In genomic region chr2:26458402-26459124, GRCm38 (mm10) we compare ENCODE assay signal across 8 mouse cellular contexts. TPM values are rescaled to one million over a fixed set of nuclear protein-coding genes. Genes with fewer than 3 reads are reported as not detected.
DNase-seq lines count a peak whose midpoint lies in the region; ATAC-seq and TF ChIP-seq lines count a peak whose summit lies in the region.

No protein-coding gene starts in this region.

- no peak for DNase-seq in layer of hippocampus, adult 2 months (ENCODE audit: low spot score in 2 of 2)
- no peak for DNase-seq in layer of hippocampus, adult 18-20 months (ENCODE audit: low spot score in 2 of 2)
- DNase-seq in embryonic facial prominence, embryonic 10.5 days (ENCODE audit: low spot score): peak; percentile 68
- peak; percentile 82 for DNase-seq in kidney, adult 11 months
- DNase-seq in liver, postnatal 0 days: peak; percentile 77
- DNase-seq in urinary bladder, postnatal 36 days (ENCODE audit: low spot score in 2 of 2): peak; percentile 54 to 58
- no peak for DNase-seq in spleen, adult 12 weeks (ENCODE audit: low spot score)
- DNase-seq in frontal cortex, postnatal 36 days (ENCODE audit: low spot score in 2 of 2): no peak

- ATAC-seq in liver, postnatal 0 days: peak; percentile 84

- no peak overlapping the region for H3K4me2 ChIP-seq in liver, postnatal 0 days (ENCODE audit: low read depth, low read length)

- H3K27ac ChIP-seq in layer of hippocampus, adult 2 months: peak overlapping the region; percentile 53; the same call in 1 of the 2 replicates
- peak overlapping the region; percentile 77 for H3K27ac ChIP-seq in embryonic facial prominence, embryonic 10.5 days (replicated peaks)
- peak overlapping the region; percentile 76 for H3K27ac ChIP-seq in liver, postnatal 0 days (ENCODE audit: low read depth)

- WGBS in embryonic facial prominence, embryonic 10.5 days: 28% methylated on average over 7 of the region's 7 CpGs
- WGBS in liver, postnatal 0 days (ENCODE audit: insufficient replicate concordance): 42% methylated on average over 7 of the region's 7 CpGs

- H3K4me1 ChIP-seq in embryonic facial prominence, embryonic 10.5 days: peaks cover 30% of the 10 kb centered on the region
- H3K4me1 ChIP-seq in liver, postnatal 0 days (ENCODE audit: insufficient read depth): peaks cover 15% of the 10 kb centered on the region

- no peaks in the 10 kb centered on the region for H3K9me3 ChIP-seq in embryonic facial prominence, embryonic 10.5 days
- H3K9me3 ChIP-seq in liver, postnatal 0 days (ENCODE audit: low read length): no peaks in the 10 kb centered on the region

- no peak for TF ChIP-seq CTCF in layer of hippocampus, adult 2 months (conservative IDR thresholded peaks at IDR 0.05)
- no peak for TF ChIP-seq CTCF in liver, postnatal 0 days (IDR thresholded peaks at IDR 0.05; ENCODE audit: low read depth)

- TF ChIP-seq EP300 in liver, postnatal 0 days (IDR thresholded peaks at IDR 0.05; ENCODE audit: low read depth): peak; percentile 68; the same call in 1 of the 2 replicates

- H3K9ac ChIP-seq in liver, postnatal 0 days (replicated peaks): no peak overlapping the region

- H3K27me3 ChIP-seq in embryonic facial prominence, embryonic 10.5 days (replicated peaks; ENCODE audit: low read depth, poor library complexity, severe bottlenecking): no peaks in the 10 kb centered on the region
- H3K27me3 ChIP-seq in liver, postnatal 0 days (ENCODE audit: insufficient read depth, low read length): no peaks in the 10 kb centered on the region

- peaks cover 55% of the 10 kb centered on the region for H3K36me3 ChIP-seq in embryonic facial prominence, embryonic 10.5 days (replicated peaks)
- H3K36me3 ChIP-seq in liver, postnatal 0 days (replicated peaks; ENCODE audit: insufficient read depth, low read length): peaks cover 31% of the 10 kb centered on the region

- no peak overlapping the region for H3K4me3 ChIP-seq in layer of hippocampus, adult 2 months
- no peak overlapping the region for H3K4me3 ChIP-seq in embryonic facial prominence, embryonic 10.5 days
- H3K4me3 ChIP-seq in liver, postnatal 0 days (ENCODE audit: low read depth, low read length): no peak overlapping the region

RNA-seq across cellular contexts. Expression of gene Sec16a, which starts 13.5 kb away (rescaled TPM):
- total RNA-seq in layer of hippocampus, adult 2 months (2021): 10 to 100 TPM; 49.3 to 51.3 TPM
- 10 to 100 TPM; 50.3 to 50.4 TPM for total RNA-seq in layer of hippocampus, adult 18-20 months (2021)
- polyA plus RNA-seq in embryonic facial prominence, embryonic 10.5 days (2016; fragmentation: Nextera tagmentation; extraction: Ambion mirVana): 30.4 and 32.1 TPM in 2 replicates
- 7.8 and 8.0 TPM in 2 replicates for polyA plus RNA-seq in liver, postnatal 0 days (2015; fragmentation: Nextera tagmentation; extraction: Ambion mirVana)

RNA-seq across cellular contexts. Expression of gene Inpp5e, which starts 49.6 kb away (rescaled TPM):
- total RNA-seq in layer of hippocampus, adult 2 months (2021): 10 to 100 TPM; 22.2 to 25.1 TPM
- 10 to 100 TPM; 23.3 to 24.5 TPM for total RNA-seq in layer of hippocampus, adult 18-20 months (2021)
- 28.6 and 31.8 TPM in 2 replicates for polyA plus RNA-seq in embryonic facial prominence, embryonic 10.5 days (2016; fragmentation: Nextera tagmentation; extraction: Ambion mirVana)
- 3.3 and 3.4 TPM in 2 replicates for polyA plus RNA-seq in liver, postnatal 0 days (2015; fragmentation: Nextera tagmentation; extraction: Ambion mirVana)

RNA-seq across cellular contexts. Expression of gene Notch1, which starts 57.9 kb away (rescaled TPM):
- total RNA-seq in layer of hippocampus, adult 2 months (2021): 10 to 100 TPM; 32.7 to 35.7 TPM
- total RNA-seq in layer of hippocampus, adult 18-20 months (2021): 10 to 100 TPM; 26.4 to 26.9 TPM
- 17.1 and 20.3 TPM in 2 replicates for polyA plus RNA-seq in embryonic facial prominence, embryonic 10.5 days (2016; fragmentation: Nextera tagmentation; extraction: Ambion mirVana)
- polyA plus RNA-seq in liver, postnatal 0 days (2015; fragmentation: Nextera tagmentation; extraction: Ambion mirVana): 2.0 and 2.1 TPM in 2 replicates

Comparison
In these comparisons a context has a peak if more than half of its experiments do, and no peak if none do; other contexts are left out.
1. DNase-seq: peak in embryonic facial prominence, embryonic 10.5 days (single experiment), kidney, adult 11 months (single experiment), liver, postnatal 0 days (single experiment) and urinary bladder, postnatal 36 days (2 of 2); none in layer of hippocampus, adult 2 months (0 of 2), layer of hippocampus, adult 18-20 months (0 of 2), spleen, adult 12 weeks (single experiment) and frontal cortex, postnatal 36 days (0 of 2).
2. Peak in every context shown above with its lines, with median percentiles within 50 percentile points of each other: H3K27ac ChIP-seq.